Mouse (Mus musculus) hindbrain, postnatal 0 days (tissue): ENCODE data around the gene Nfia. TPM values are rescaled to one million over a fixed set of nuclear protein-coding genes. Genes with fewer than 3 reads are reported as not detected.

Experiments
- ATAC-seq: fragments of 200-750 bp; cut with Nextera tagmentation; 2 replicates; pipeline ENCODE4 v1.8.0; 2017; ENCODE audit warnings: mild to moderate bottlenecking, moderate TSS enrichment, moderate library complexity
- DNase-seq: peaks from one replicate; pipeline ENCODE4 v3.0.0-alpha.2; 2015; ENCODE audit warnings: low spot score
- H3K27ac ChIP-seq: fragments of 300-500 bp; sonication (generic); 2 replicates; pipeline ENCODE4 v1.5.1; 2014; ENCODE audit warnings: mild to moderate bottlenecking
- H3K27me3 ChIP-seq: fragments of 300-500 bp; sonication (generic); 2 replicates; pipeline ENCODE4 v1.6.1; 2014; ENCODE audit warnings: low read length, mixed read lengths; ENCODE audit not compliant: insufficient read depth
- H3K36me3 ChIP-seq: fragments of 300-500 bp; sonication (generic); 2 replicates; pipeline ENCODE4 v1.6.1; 2014; ENCODE audit warnings: low read length, mixed read lengths; ENCODE audit not compliant: insufficient read depth
- H3K4me1 ChIP-seq: fragments of 300-500 bp; sonication (generic); 2 replicates; pipeline ENCODE4 v1.6.1; 2014; ENCODE audit warnings: antibody characterized with exemption, low read length, mixed read lengths; ENCODE audit not compliant: insufficient read depth
- H3K4me2 ChIP-seq: fragments of 300-500 bp; sonication (generic); 2 replicates; pipeline ENCODE4 v1.6.1; 2014; ENCODE audit warnings: low read depth, mild to moderate bottlenecking, low read length, moderate library complexity, mixed read lengths
- H3K4me3 ChIP-seq: fragments of 300-500 bp; sonication (generic); 2 replicates; pipeline ENCODE4 v1.5.1; 2014; ENCODE audit warnings: low read length
- H3K9ac ChIP-seq: fragments of 300-500 bp; sonication (generic); replicated peaks from 2 replicates; pipeline ENCODE4 v1.6.1; 2014; ENCODE audit warnings: mild to moderate bottlenecking, low read length, moderate library complexity, mixed read lengths
- H3K9me3 ChIP-seq: fragments of 300-500 bp; sonication (generic); 2 replicates; pipeline ENCODE4 v1.6.1; 2016; ENCODE audit warnings: low read length, mixed read lengths
- CTCF ChIP-seq: IDR thresholded peaks from 2 replicates; pipeline ENCODE4 v1.5.1; 2016; ENCODE audit warnings: antibody characterized with exemption, control low read depth, low read depth
- WGBS: fragments of 180-500 bp; shearing (Covaris S2); extraction: QIAGEN DNeasy Blood & Tissue Kit; methylation state at CpG from one replicate; pipeline ENCODE4 v1.1.7; 2014; 5-methylcytosine and 5-hydroxymethylcytosine counted together
- polyA plus RNA-seq: library from polyadenylated mRNA; unstranded; fragments of >200 nt; fragmentation: Nextera tagmentation; extraction: Ambion mirVana; gene quantifications from 2 replicates; pipeline ENCODE4 v1.2.1, GENCODE M21; 2015
- total RNA-seq: library from RNA; depleted of rRNA; stranded (reverse); fragments of >200 nt; gene quantifications from 2 replicates; pipeline ENCODE4 v1.2.3, GENCODE M21; 2014

The Nfia gene
- total and polyA plus RNA-seq, 2 experiments from 2014 or later, result 71.0 to 97.2 TPM

DNA sequence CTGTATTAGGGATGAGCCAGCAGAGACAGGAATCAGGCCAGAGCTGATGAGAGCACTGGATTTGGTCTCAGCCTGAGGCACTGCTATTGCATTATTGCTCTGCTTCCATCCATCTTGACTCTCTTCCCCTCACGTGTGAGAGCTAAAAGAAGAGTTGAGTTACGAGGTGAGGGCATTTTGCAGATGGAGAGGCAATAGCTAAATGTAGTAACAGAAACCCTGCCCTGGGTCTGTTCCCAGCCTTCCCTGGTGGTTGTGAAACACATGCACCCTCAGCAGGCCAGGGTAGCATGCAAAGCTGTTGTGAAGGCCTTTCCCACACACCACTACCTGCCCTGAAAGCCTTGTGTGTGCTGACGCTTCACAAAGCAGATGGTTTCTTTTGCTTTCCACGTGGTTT, 86.9 kb downstream of the Nfia start:
- DNase-seq (no peak), ATAC-seq (no peak)
- WGBS, result 62% methylated on average over 4 of the region's 4 CpGs
- H3K36me3 ChIP-seq, result no peaks in the 10 kb centered on the region
- no peaks in the 10 kb centered on the region for H3K9me3 ChIP-seq
- no peak overlapping the region for H3K9ac ChIP-seq
- H3K27me3 ChIP-seq, result no peaks in the 10 kb centered on the region
- no peak overlapping the region for H3K27ac ChIP-seq
- no peak overlapping the region for H3K4me3 ChIP-seq
- no peak for TF ChIP-seq CTCF
- no peaks in the 10 kb centered on the region for H3K4me1 ChIP-seq
- H3K4me2 ChIP-seq, result no peak overlapping the region

DNA sequence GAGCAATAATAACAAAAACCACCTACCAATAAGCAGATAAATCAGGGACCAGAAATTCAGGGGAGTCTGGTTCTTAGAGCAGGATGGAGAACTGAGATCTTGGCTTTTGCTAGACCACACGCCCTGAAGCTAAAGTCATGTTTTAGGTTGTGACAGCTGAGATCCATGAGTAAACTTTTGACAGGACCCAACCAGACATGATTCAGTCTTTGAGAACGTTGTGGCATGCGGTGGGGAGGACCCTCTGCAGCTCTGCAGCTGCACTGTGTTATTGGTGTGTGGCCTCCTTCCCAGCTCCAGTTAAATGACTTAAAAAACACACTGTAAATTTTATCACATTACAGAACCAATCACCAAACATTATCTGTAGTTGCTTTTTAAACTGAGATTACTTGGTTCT, 87.8 kb downstream of the Nfia start:
- Histone ChIP-seq H3K36me3 (no peaks in the 10 kb centered on the region), H3K4me2 (no peak overlapping the region), H3K27ac (no peak overlapping the region), H3K9ac (no peak overlapping the region), H3K9me3 (no peaks in the 10 kb centered on the region), H3K4me1 (no peaks in the 10 kb centered on the region), H3K27me3 (no peaks in the 10 kb centered on the region), H3K4me3 (no peak overlapping the region)
- 60% methylated on average over 3 of the region's 3 CpGs for WGBS
- ATAC-seq, result no peak
- DNase-seq, result no peak
- TF ChIP-seq CTCF, result no peak

DNA sequence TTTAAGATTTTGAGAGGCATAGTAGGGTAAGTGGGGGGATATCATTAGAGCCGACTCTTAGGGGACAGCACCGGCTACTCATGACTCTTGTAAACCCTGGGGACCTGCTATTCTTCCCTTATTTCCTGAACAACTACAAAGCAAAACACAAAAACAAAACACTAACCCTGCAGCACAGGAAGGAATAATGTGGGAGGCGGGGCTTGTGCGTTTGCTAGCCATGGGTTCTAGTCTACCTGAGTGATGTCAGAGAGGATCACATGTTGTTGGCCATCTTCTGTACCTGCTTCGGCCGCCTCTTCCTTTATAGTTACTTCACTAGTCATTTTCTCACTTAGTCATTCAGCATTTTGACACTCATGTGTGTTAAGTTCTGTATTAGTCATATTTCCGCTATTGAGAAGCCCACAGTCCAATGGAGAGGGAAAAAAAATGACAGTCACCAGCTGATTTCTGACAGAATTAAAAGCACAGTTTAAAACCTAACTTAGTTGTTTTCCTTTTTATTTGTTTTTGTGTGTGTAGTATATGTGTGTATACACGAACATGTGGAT, 88.3 kb downstream of the Nfia start:
- Histone ChIP-seq H3K36me3 (no peaks in the 10 kb centered on the region), H3K9me3 (no peaks in the 10 kb centered on the region), H3K27ac (no peak overlapping the region), H3K27me3 (no peaks in the 10 kb centered on the region), H3K4me3 (no peak overlapping the region), H3K9ac (no peak overlapping the region), H3K4me2 (no peak overlapping the region), H3K4me1 (no peaks in the 10 kb centered on the region)
- no peak for DNase-seq
- no peak for TF ChIP-seq CTCF
- no peak for ATAC-seq
- 93% methylated on average over 8 of the region's 8 CpGs for WGBS

DNA sequence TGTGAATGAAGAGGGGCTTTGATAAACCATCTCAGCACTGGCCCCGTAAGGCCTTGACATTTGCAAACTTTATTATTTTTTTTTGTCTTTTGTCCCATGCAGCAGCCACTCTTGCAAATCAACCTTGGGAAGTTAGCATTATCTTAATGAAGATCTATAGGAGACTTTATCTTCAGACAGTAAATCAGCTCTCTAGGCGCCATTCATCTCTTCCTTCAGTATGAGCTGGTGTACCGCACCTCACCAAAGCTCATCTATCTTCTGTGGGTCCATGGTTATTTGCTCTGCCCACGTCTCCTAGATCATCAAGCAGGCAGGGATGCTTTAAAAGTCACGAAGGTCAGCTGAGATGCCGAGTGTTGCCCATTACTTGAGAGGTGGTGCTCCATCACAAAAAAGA, 89.8 kb downstream of the Nfia start:
- WGBS, result 93% methylated on average over 6 of the region's 6 CpGs
- TF ChIP-seq CTCF, result no peak
- H3K4me1 ChIP-seq, result no peaks in the 10 kb centered on the region
- no peak overlapping the region for H3K4me3 ChIP-seq
- H3K27me3 ChIP-seq, result no peaks in the 10 kb centered on the region
- H3K9me3 ChIP-seq, result no peaks in the 10 kb centered on the region
- no peak overlapping the region for H3K9ac ChIP-seq
- ATAC-seq (no peak), DNase-seq (no peak)
- no peak overlapping the region for H3K27ac ChIP-seq
- no peak overlapping the region for H3K4me2 ChIP-seq
- no peaks in the 10 kb centered on the region for H3K36me3 ChIP-seq

DNA sequence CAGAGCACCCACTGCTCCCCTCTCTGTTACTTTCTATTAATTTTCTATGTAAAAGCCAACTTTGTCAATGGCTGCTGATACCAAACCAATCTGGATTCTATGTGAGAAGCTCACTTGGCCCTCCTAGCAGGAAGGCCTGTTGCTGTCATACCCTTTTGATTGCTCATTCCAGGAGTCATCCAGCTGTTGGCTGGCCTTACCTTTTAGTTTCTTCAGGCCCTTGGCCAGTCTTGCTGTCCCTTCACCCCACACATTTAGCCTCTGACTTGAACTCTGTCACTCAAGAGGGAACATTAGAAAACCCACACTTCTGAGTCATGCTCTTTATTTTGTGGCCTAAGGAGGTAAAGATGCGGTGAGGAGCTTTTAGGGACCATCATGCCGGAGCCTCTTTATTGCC, 91.7 kb downstream of the Nfia start:
- no peak for TF ChIP-seq CTCF
- no peak overlapping the region for H3K4me2 ChIP-seq
- 99% methylated on average over 2 of the region's 2 CpGs for WGBS

DNA sequence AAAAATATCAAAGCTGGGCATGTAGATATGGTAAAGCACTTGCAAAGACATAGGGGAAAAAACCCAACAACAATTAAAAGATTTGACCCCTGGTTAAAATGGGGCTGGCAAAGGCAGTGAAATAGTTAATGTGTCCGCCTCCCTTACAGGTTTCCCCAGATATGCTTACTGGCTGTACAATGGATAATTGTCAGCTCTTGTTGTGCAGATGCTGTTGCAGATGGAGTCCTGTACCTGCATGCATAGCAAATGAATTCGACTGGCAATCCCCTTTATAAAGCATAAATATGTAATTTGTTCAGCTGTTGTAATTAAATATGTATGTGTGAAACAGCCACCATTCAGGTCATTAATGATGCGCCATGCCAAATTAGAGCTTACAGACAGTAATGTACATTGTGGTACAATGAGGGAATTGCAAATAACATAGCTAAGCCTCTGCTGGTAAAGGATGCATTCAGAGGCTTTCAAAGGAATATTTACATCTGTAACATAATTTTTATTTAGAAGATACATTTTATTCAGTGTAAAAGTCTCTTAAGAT, 92.9 kb downstream of the Nfia start:
- no peak overlapping the region for H3K27ac ChIP-seq
- no peak overlapping the region for H3K4me3 ChIP-seq
- no peak overlapping the region for H3K9ac ChIP-seq
- no peaks in the 10 kb centered on the region for H3K36me3 ChIP-seq
- H3K9me3 ChIP-seq, result no peaks in the 10 kb centered on the region
- no peak for DNase-seq
- H3K27me3 ChIP-seq, result no peaks in the 10 kb centered on the region
- H3K4me2 ChIP-seq, result no peak overlapping the region
- 41% methylated on average over 3 of the region's 3 CpGs for WGBS
- H3K4me1 ChIP-seq, result peaks cover 4% of the 10 kb centered on the region; the same call in 1 of the 2 replicates
- no peak for TF ChIP-seq CTCF
- no peak for ATAC-seq

More for the DNA sequence above, 91.7 kb downstream of the Nfia start:
- H3K36me3 ChIP-seq, result no peaks in the 10 kb centered on the region
- no peaks in the 10 kb centered on the region for H3K9me3 ChIP-seq
- peaks cover 4% of the 10 kb centered on the region; the same call in 1 of the 2 replicates for H3K4me1 ChIP-seq
- H3K9ac ChIP-seq, result no peak overlapping the region
- no peaks in the 10 kb centered on the region for H3K27me3 ChIP-seq
- DNase-seq (no peak), ATAC-seq (no peak)
- H3K27ac ChIP-seq, result no peak overlapping the region
- no peak overlapping the region for H3K4me3 ChIP-seq

DNA sequence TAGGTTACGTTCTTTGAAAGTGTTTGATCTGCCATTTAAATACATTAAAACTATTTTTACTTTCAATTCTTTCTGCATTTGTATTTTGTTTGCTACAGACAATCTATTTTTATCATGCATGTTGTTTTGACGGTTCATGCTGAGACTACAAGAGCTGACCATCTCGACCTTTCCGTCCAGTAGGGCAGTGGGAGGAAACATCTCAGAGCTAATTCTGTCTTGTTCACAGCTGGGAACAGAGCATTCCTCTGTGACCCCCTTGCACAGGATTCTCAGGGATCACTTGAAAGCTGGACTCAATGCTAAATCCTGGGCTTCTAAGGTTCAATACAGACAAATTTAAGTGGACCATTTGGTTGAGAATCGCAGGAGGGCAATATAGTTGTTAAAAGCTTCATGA, 93.9 kb downstream of the Nfia start:
- Histone ChIP-seq H3K9me3 (no peaks in the 10 kb centered on the region), H3K36me3 (no peaks in the 10 kb centered on the region), H3K4me1 (peaks cover 9% of the 10 kb centered on the region; the same call in 1 of the 2 replicates), H3K4me2 (no peak overlapping the region), H3K27ac (no peak overlapping the region), H3K27me3 (no peaks in the 10 kb centered on the region), H3K9ac (no peak overlapping the region), H3K4me3 (no peak overlapping the region)
- DNase-seq (no peak), ATAC-seq (no peak)
- 57% methylated on average over 5 of the region's 5 CpGs for WGBS
- no peak for TF ChIP-seq CTCF
